Mouse (Mus musculus) c-Kit-positive CD71-positive TER-119-negative erythroid progenitor cells, embryonic 14.5 days (primary cell): ENCODE data around the gene Mfsd4b5.
"Not testable (repeated sequence)": the region's sequence is repeated elsewhere in the genome, so short reads cannot be mapped to it uniquely, and the experiment has no call there.

Source experiments
- DNase-seq: peaks from one replicate; pipeline ENCODE4 v3.0.0-alpha.2; 2013; ENCODE audit warnings: low read depth

Mfsd4b5 gene

DNA sequence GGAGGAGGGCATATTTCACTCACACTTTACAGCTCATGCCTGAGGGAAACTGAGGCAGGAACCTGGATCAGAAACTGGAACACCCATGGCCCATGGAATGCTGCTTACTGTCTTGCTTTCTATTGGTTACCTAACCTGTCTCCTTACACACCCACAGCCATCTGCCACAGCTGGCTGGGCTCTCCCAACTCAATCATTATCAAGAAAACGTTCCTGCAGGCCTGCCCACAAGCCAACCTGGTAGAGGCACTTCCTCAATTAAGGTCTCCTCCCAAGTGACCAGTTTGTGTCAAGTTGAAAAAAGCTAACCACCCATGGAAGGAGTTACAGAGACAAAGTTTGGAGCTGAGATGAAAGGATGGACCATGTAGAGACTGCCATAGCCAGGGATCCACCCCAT lies 24.5 kb downstream of the Mfsd4b5 start:
- DNase-seq, result no peak

DNA sequence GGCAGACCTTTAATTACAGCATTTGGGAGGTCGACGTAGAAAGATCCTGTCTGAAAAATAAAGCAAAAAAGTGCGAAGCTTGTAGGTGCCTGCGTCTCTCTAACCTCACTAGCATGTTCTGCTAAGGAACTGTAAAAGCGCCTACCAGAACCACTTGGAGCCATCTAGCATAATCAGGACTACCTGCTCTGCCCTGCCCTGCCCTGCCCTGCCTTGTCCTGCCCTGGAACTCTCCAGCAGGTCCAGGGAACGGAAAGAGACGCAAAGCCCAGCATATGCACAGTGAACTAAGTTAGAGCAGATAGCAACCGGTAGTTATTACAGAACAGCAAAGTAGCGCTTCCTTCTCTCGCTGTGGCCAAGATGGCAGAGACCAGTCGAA lies 26.0 kb downstream of the Mfsd4b5 start:
- DNase-seq, result no peak

DNA sequence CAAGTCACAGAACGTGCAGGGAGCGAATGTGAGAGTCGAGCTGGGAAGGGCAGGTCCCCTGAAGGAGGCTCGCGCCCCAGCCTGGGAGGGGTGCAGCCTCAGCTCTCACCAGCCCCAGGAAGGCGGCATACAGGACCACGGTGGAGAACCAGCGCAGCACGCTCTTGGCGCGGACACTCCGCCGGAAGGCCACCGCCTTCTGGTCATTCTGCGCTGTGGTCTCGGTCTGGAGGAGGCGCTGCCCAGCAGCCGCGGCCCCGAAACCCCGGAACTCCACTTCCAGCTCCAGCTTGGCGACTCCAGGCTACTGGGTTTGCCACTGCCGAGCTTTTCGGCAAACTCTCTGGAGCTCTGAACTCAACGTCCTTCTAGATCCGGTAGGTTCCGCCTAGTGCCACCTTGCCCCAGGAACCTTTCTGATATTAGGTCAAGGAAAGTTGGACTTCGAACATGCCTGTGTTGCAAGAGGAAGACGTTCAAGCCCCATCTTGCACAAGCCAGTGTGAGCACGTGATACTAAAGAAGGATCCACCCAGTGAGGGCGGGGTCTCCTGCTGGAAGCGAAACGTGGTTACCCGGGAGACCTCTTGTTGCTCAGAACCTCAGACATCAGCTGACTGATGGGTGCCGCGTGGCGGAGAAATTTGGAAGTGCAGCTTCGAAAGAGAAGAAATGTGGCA lies 26.5 kb downstream of the Mfsd4b5 start, which contains the start of gene Mfsd4b3:
Gene Mfsd4b3, minus strand, starts transcription at position 393 of the 680 bp plus-strand sequence.
- DNase-seq, result peak; percentile 96

DNA sequence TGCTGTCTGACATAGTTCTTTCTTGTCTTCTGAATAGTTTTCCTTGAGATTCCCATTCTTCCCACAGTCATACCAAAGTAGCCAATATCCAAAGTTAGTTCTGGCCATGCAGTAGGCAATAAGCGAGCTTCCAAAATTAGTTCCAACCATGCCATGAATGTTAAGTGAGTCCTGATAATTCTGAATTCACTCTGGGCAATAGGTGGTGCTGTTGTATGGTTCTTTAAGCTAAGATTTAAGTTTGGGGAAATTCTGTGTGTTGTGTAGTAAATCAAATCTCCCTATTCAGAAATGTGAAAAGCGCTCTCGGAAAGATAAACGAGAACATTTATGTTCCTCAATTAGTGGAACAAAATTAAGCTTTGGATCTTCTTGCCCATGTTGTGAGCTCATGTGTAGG lies 28.2 kb downstream of the Mfsd4b5 start:
- no peak for DNase-seq

DNA sequence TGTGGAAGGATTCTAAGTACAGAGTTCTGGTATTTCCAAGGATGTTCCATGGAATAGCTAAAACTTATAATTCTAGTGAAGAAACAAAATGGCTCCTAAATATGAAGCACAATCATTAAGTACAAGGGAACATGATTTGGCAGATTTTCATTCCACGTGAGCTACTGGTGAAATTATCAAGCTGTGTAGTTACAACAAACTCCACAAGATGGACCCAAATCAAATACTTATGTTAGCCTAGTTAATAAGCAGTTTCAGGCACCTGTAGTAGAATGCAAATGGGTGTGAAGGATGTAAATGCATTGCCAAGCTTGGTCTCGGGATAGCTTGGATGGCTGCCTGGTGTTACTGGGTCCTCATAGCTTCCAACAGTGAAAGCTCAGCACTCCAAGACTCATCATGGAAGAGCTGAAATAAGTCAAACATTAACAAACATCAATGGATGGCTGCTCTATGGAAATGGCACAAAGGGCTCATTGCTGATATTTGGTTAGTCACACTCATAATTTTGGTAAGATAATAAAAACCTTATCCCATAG lies 30.0 kb downstream of the Mfsd4b5 start:
- no peak for DNase-seq

DNA sequence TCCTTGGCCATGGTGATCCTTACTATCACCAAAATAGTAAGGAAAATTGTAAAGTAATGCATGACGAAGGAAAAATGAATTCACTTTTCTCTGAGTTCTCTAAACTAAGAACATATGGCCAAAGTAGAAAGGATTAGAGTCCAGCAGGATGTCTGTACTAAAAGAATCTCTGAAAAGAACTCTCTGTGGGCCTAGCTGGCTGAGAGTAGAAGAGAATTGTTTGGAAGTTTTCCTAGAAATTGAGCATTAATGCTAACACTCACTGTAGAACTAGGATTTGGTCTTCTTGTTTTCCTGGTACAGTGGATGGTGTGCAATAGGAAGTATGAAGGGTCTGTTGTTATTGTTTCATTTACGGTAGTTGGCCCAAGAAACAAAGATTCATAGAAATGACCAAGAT lies 31.3 kb downstream of the Mfsd4b5 start:
- DNase-seq, result no peak

DNA sequence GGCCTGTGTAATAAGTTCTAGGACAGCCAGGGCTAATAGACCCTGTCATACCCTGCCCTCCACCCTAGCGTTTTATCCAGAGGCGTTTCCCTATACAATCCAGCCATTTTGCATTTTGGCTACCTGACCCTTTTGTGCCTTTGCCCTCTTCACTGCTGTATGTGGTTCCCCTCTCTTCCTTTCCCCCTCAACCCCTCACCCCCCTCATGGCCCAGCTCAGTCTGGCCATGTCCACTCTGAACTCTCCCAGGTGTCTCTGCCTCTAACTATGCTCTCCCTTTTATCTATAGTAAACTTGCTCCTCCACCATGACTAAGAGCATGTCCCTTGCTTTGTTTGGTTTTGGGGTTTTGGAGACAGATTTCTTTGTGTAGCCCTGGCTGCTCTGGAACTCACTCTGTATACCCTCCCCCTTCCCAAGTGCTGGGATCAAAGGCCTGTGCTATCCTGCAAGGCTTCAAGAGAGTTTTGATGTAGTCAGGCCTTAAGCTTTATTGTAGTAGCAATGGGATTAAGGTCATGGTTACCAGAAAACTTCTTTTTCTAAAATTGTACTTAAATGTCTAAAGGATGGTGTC lies 37.0 kb downstream of the Mfsd4b5 start:
- no peak for DNase-seq

DNA sequence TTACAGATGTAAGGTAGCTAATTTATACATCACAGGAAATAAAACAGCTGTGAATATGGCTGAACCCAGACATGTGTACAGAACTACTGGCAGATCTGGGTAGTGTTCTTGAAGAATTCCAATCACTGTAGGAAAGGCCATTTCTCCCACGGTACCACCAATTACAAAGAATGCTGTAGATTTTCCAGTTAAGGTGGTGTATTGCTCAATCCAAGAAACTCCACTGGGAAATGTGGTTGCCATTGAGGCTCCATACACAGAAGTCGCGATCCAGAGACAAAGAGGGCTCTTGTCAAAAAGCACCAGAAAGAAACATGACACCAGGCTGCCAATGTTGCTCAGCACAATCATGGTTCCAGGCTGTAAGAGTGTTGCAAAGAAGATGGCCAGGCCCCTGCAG lies 39.3 kb downstream of the Mfsd4b5 start:
- DNase-seq, result not testable (repeated sequence)

DNA sequence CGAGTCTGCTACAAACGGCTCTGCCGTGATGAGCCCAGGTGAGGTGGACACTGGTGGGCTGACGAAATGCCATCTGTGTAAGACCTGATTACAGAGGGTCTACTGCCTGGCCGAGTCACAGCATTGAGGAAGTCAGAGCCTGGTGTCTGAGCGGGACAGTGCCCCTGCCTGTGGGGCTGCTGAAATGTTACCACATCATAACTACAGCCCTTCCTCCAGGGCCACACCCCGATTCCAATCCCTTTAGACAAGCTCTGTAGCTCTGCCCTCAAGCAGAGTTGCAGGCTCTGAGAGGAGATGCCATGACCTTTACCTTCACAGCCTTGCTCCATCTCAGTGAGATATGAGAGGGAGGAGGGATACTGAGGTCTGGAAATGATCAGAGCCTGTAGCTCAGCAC lies 49.9 kb downstream of the Mfsd4b5 start:
- DNase-seq, result no peak

DNA sequence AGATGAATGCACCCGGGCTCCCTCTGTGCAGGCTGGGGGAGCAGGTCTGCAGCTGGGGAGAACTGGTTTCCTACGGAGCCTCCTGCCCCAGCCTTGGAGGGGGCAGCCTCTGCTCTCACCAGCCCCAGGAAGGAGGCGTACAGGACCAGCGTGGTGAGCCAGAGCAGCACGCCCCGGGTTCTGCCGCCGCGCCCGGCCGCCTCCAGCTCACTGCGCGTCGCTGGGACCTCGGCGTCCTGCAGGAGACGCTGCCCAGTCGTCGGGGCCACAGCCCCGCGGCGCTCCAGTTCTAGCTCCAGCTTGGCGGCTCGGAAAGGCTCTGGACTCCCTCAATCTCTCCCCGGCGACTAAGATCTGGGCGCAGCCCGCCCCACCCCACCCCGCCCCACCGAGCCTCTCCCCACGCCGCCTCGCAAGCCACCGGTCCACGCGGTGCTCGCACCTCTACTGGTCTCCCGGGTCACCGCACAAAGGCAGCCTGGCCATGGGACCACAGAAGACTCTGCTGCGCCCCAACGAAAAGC lies 59.8 kb downstream of the Mfsd4b5 start, which contains the start of gene Mfsd4b2:
Gene Mfsd4b2, minus strand, starts transcription at position 308 of the 524 bp plus-strand sequence.
- DNase-seq, result no peak

DNA sequence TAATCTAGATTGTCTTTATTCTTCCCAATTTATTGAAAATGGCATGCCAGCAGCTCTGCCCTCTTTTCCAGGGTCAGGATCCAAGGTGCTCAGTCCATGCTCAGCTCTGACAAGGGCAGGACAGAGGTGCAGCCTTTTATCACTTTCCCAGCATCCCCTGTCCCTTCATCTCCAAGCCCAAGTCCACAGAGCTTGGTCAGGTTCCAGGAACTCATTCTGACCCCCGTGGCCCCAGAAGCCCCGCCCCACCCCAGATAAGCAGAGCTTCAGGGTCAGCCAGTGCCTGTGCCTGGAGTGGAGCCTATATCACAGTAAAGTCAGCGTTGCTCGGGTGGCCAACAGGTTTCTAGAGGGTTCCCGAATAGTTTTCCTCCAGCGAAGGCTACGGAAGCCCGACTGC lies 61.9 kb downstream of the Mfsd4b5 start:
- DNase-seq, result not testable (repeated sequence)

DNA sequence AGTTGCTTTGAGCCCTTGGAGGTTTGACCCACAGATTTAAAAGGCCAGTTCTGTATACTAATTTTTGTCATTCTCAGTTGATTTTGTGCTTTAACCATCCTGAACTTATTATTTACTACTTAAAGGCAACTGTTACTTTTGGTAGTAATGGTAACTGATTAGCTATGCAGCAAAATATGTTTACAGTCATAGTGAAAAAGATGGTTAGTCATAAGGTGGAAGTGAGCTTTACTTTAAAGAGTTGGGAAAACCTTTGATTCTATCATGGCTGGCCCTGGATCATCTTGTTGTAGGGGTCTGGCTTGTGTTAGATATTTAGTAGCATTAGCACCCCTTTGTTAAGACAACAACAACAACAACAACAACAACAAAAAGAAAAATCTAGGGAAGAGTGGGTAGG lies 73.8 kb downstream of the Mfsd4b5 start:
- DNase-seq, result no peak

DNA sequence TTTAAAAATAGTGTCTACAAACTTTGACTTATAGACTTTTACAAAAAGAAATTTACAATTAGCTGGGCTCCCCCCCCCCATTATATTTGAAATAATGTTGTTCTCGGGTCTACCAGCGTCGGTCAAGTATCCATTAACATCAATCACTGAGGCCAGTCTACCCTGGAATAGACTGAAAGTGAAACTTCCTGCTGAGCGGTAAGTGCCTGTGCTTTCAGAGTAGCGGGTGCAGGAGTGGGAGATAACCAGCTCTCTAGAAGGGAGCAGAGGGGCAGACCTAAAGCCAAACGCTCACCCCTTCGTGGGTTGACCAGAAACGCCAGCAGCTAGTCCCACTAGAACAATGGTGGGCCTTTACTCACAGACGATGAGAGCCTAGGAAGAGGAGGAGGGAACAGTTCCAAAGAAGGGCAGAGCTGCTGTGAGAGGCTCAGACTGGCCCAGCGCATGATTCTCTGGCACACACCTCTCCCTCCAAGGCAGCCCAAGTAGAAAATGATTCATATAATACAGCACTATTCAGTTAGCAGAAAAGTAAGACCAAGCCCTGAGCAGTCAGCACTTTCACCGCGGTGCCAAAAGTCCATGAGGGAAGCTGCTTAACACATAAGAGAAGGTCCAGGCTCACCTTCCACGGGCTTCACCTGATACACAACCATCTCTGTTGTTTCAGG lies 77.5 kb downstream of the Mfsd4b5 start:
- no peak for DNase-seq
